Mouse (Mus musculus): ENCODE measurements around the gene Srpr. TPM values are rescaled to one million over a fixed set of nuclear protein-coding genes. Genes with fewer than 3 reads are reported as not detected.

Srpr gene
- polyA plus RNA-seq, 1 experiment from 2014 or later, result 139 TPM

DNA sequence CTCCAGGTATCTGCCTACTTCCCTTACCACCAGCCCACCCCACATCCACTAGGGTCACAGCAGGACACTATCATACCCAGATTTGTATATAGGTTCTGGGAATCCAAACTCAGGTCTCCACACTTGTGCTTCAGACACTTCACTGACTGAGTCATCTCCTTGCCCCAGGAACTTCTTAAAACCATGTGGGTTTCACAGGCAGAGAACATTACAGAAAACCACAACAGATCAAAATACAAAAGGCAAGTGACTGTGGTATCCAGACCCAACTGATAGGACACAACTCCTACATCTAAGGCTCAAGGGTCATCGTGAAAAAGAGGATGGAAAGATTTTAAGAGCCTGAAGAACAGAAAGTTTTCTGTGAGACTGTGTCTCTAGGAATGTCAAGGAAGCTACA is 26.6 kb upstream of the Srpr start:
- no peak for ATAC-seq (replicated peaks; ENCODE audit: low FRiP score, low read depth)
- no peak for DNase-seq (ENCODE audit: low spot score)
- no peaks in the 10 kb centered on the region for H3K27me3 ChIP-seq (ENCODE audit: insufficient read depth, low read length)

GRCm38 (mm10) chr9:35175251-35176123 is 24.5 kb upstream of the Srpr start, which contains the start of gene Dcps:
Gene Dcps (minus strand): TSS chr9:35176061.
- no peaks in the 10 kb centered on the region for H3K9me3 ChIP-seq (replicated peaks; ENCODE audit: low read length)
- TF ChIP-seq CTCF (IDR thresholded peaks at IDR 0.05; ENCODE audit: low read depth), result peak; percentile 39
- peak; percentile 98 for DNase-seq (ENCODE audit: low spot score)
- peak within 1 kb of the TSS; percentile 66 for H3K27ac ChIP-seq
- peak within 1 kb of the TSS; percentile 45 for H3K9ac ChIP-seq (ENCODE audit: low read depth, low read length)
- no peaks in the 10 kb centered on the region for H3K36me3 ChIP-seq (ENCODE audit: insufficient read depth, low read length)
- peak; percentile 96 for ATAC-seq (replicated peaks; ENCODE audit: low FRiP score, low read depth)
- H3K4me1 ChIP-seq (replicated peaks; ENCODE audit: insufficient read depth, low read length), result 0 out of 2 replicates have a peak, but pooled peaks cover 5% of the 10 kb centered on the region
- H3K4me3 ChIP-seq (replicated peaks; ENCODE audit: low read depth, low read length), result peak within 1 kb of the TSS; percentile 51
- peak within 1 kb of the TSS; percentile 91 for H3K4me2 ChIP-seq (ENCODE audit: low read length)
- 1% methylated on average over 38 of the region's 38 CpGs for WGBS
- no peaks in the 10 kb centered on the region for H3K27me3 ChIP-seq (ENCODE audit: insufficient read depth, low read length)

More for the DNA sequence above, 26.6 kb upstream of the Srpr start:
- H3K4me1 ChIP-seq (replicated peaks; ENCODE audit: insufficient read depth, low read length), result 0 out of 2 replicates have a peak, but pooled peaks cover 5% of the 10 kb centered on the region
- WGBS, result 92% methylated on average over 1 of the region's 1 CpGs
- H3K4me2 ChIP-seq (ENCODE audit: low read length), result no peak overlapping the region
- H3K9ac ChIP-seq (ENCODE audit: low read depth, low read length), result no peak overlapping the region
- H3K36me3 ChIP-seq (ENCODE audit: insufficient read depth, low read length), result no peaks in the 10 kb centered on the region
- no peak for TF ChIP-seq CTCF (IDR thresholded peaks at IDR 0.05; ENCODE audit: low read depth)
- H3K4me3 ChIP-seq (replicated peaks; ENCODE audit: low read depth, low read length), result no peak overlapping the region
- H3K9me3 ChIP-seq (replicated peaks; ENCODE audit: low read length), result no peaks in the 10 kb centered on the region
- no peak overlapping the region for H3K27ac ChIP-seq

- Histone ChIP-seq H3K4me2 (ENCODE audit: low read length) (peak overlapping the region; percentile 91), H3K4me1 (replicated peaks; ENCODE audit: insufficient read depth, low read length) (0 out of 2 replicates have a peak, but pooled peaks cover 5% of the 10 kb centered on the region), H3K4me3 (replicated peaks; ENCODE audit: low read depth, low read length) (peak overlapping the region; percentile 51), H3K27ac (peak overlapping the region; percentile 66; the same call in 1 of the 2 replicates), H3K27me3 (ENCODE audit: insufficient read depth, low read length) (no peaks in the 10 kb centered on the region), H3K9me3 (replicated peaks; ENCODE audit: low read length) (no peaks in the 10 kb centered on the region), H3K36me3 (ENCODE audit: insufficient read depth, low read length) (no peaks in the 10 kb centered on the region), H3K9ac (ENCODE audit: low read depth, low read length) (peak overlapping the region; percentile 45; the same call in 1 of the 2 replicates)
- TF ChIP-seq CTCF (IDR thresholded peaks at IDR 0.05; ENCODE audit: low read depth), result no peak
- DNase-seq (ENCODE audit: low spot score) (no peak), ATAC-seq (replicated peaks; ENCODE audit: low FRiP score, low read depth) (no peak; the same call in 1 of the 2 replicates)
- 51% methylated on average over 14 of the region's 14 CpGs for WGBS
These were observed 23.8 kb upstream of the Srpr start for GRCm38 (mm10) chr9:35176124-35176659.

DNA sequence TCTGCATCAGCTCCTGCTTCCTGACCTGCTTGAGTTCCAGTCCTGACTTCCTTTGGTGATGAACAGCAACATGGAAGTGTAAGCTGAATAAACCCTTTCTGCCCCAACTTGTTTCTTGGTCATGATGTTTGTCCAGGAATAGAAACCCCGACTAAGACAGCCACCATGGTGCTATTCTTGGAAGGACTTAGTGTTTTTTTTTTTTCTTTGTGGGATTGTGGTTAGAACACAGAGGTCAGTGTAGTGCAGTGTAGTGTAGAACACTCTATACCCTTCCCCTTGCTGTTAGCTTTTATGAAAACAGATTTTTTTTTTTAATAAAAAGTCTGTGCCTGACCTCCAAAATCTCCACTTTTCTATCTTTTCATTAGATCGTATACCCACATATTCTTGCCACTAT is 17.1 kb upstream of the Srpr start:
- Histone ChIP-seq H3K27me3 (ENCODE audit: insufficient read depth, low read length) (no peaks in the 10 kb centered on the region), H3K9me3 (replicated peaks; ENCODE audit: low read length) (no peaks in the 10 kb centered on the region), H3K27ac (no peak overlapping the region), H3K4me3 (replicated peaks; ENCODE audit: low read depth, low read length) (no peak overlapping the region), H3K36me3 (ENCODE audit: insufficient read depth, low read length) (peaks cover 8% of the 10 kb centered on the region), H3K4me2 (ENCODE audit: low read length) (no peak overlapping the region), H3K9ac (ENCODE audit: low read depth, low read length) (no peak overlapping the region), H3K4me1 (replicated peaks; ENCODE audit: insufficient read depth, low read length) (no peaks in the 10 kb centered on the region)
- WGBS, result 73% methylated on average over 2 of the region's 2 CpGs
- ATAC-seq (replicated peaks; ENCODE audit: low FRiP score, low read depth) (no peak), DNase-seq (ENCODE audit: low spot score) (no peak)
- no peak for TF ChIP-seq CTCF (IDR thresholded peaks at IDR 0.05; ENCODE audit: low read depth)

GRCm38 (mm10) chr9:35183359-35183758 is 16.6 kb upstream of the Srpr start:
- DNase-seq (ENCODE audit: low spot score) (peak; percentile 7), ATAC-seq (replicated peaks; ENCODE audit: low FRiP score, low read depth) (no peak)
- Histone ChIP-seq H3K4me2 (ENCODE audit: low read length) (no peak overlapping the region), H3K36me3 (ENCODE audit: insufficient read depth, low read length) (peaks cover 10% of the 10 kb centered on the region), H3K27ac (no peak overlapping the region), H3K4me1 (replicated peaks; ENCODE audit: insufficient read depth, low read length) (no peaks in the 10 kb centered on the region), H3K9me3 (replicated peaks; ENCODE audit: low read length) (no peaks in the 10 kb centered on the region), H3K9ac (ENCODE audit: low read depth, low read length) (no peak overlapping the region), H3K4me3 (replicated peaks; ENCODE audit: low read depth, low read length) (no peak overlapping the region), H3K27me3 (ENCODE audit: insufficient read depth, low read length) (no peaks in the 10 kb centered on the region)
- TF ChIP-seq CTCF (IDR thresholded peaks at IDR 0.05; ENCODE audit: low read depth), result no peak
- WGBS, result 43% methylated on average over 5 of the region's 5 CpGs

DNA sequence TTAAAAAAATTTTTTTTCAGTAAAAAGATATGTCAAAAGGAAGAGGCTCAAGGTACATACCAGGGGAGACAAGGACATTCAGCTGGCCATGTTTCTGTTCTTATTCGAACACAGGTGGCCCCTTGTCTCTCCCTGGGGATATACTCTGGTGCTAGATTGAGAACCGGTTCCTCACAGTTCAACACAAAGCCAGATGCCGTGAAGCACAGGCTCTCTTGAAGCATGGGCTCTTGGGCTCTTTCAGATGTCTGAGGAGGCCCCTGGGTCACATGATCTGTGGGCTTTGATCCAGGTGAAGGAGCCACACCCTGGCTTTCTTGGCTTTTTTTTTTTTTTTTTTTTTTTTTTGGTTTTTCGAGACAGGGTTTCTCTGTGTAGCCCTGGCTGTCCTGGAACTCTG is 13.5 kb upstream of the Srpr start:
- no peak overlapping the region for H3K27ac ChIP-seq
- no peak overlapping the region for H3K4me2 ChIP-seq (ENCODE audit: low read length)
- TF ChIP-seq CTCF (IDR thresholded peaks at IDR 0.05; ENCODE audit: low read depth), result no peak
- no peak for DNase-seq (ENCODE audit: low spot score)
- H3K4me3 ChIP-seq (replicated peaks; ENCODE audit: low read depth, low read length), result no peak overlapping the region
- H3K9me3 ChIP-seq (replicated peaks; ENCODE audit: low read length), result no peaks in the 10 kb centered on the region
- no peak overlapping the region for H3K9ac ChIP-seq (ENCODE audit: low read depth, low read length)
- H3K4me1 ChIP-seq (replicated peaks; ENCODE audit: insufficient read depth, low read length), result no peaks in the 10 kb centered on the region
- peaks cover 22% of the 10 kb centered on the region for H3K36me3 ChIP-seq (ENCODE audit: insufficient read depth, low read length)
- no peaks in the 10 kb centered on the region for H3K27me3 ChIP-seq (ENCODE audit: insufficient read depth, low read length)
- no peak for ATAC-seq (replicated peaks; ENCODE audit: low FRiP score, low read depth)
- 76% methylated on average over 4 of the region's 4 CpGs for WGBS
